Mouse (Mus musculus) CH12.LX (cell line): ENCODE measurements around the gene Slc22a16. TPM values are rescaled to one million over a fixed set of nuclear protein-coding genes. Genes with fewer than 3 reads are reported as not detected.

Experiments
- DNase-seq: peaks from one replicate; pipeline ENCODE4 v3.0.0-alpha.2; 2013; ENCODE audit errors: extremely low read depth
- H3K27ac ChIP-seq: 2 replicates; pipeline ENCODE4 v1.5.1; 2012; ENCODE audit warnings: low read depth, mild to moderate bottlenecking, control low read depth, moderate library complexity; ENCODE audit not compliant: insufficient read depth
- H3K27me3 ChIP-seq: replicated peaks from 2 replicates; pipeline ENCODE3; 2012; ENCODE audit warnings: inconsistent platforms
- H3K36me3 ChIP-seq, 2 experiments: replicated peaks in 1 of 2; 2 replicates each; pipeline versions ENCODE3 to v1.6.1; 2012; ENCODE audit warnings: inconsistent platforms in 1 of 2, low read length in 1 of 2, mild to moderate bottlenecking in 1 of 2, mixed read lengths in 1 of 2, moderate library complexity in 1 of 2; ENCODE audit not compliant: control insufficient read depth in 1 of 2, insufficient read depth in 1 of 2
- H3K4me1 ChIP-seq, 2 experiments: 2 replicates each; pipeline ENCODE4 v1.6.1; 2012; ENCODE audit warnings: inconsistent platforms in 1 of 2, moderate library complexity in 1 of 2; ENCODE audit not compliant: insufficient read depth in 2 of 2, control insufficient read depth in 1 of 2
- H3K4me2 ChIP-seq: 2 replicates; pipeline ENCODE4 v1.6.1; 2012; ENCODE audit warnings: low read depth, mild to moderate bottlenecking, control low read depth; ENCODE audit not compliant: poor library complexity, insufficient read depth, severe bottlenecking
- H3K4me3 ChIP-seq, 3 experiments: fragments of 150-350 bp in 1 of 3; sonication (generic) in 1 of 3; replicated peaks in 1 of 3; 2 replicates each; pipeline versions ENCODE3 to v1.5.1; 2011 to 2012; ENCODE audit warnings: low read depth in 2 of 3, low read length in 2 of 3, mild to moderate bottlenecking in 2 of 3, moderate library complexity in 2 of 3, control low read depth in 1 of 3, improper control_type of control experiment in 1 of 3, inconsistent platforms in 1 of 3, mixed read lengths in 1 of 3; ENCODE audit not compliant: poor library complexity in 1 of 3
- H3K79me2 ChIP-seq: replicated peaks from 2 replicates; pipeline ENCODE4 v1.6.1; 2012; ENCODE audit warnings: mild to moderate bottlenecking, moderate library complexity; ENCODE audit not compliant: control insufficient read depth, poor library complexity, insufficient read depth, severe bottlenecking; ENCODE audit errors: extremely low read depth
- H3K9ac ChIP-seq: 2 replicates; pipeline ENCODE4 v1.6.1; 2012; ENCODE audit warnings: low read depth, mild to moderate bottlenecking, control low read depth, moderate library complexity; ENCODE audit not compliant: insufficient read depth
- H3K9me3 ChIP-seq: replicated peaks from 2 replicates; pipeline ENCODE3; 2012; ENCODE audit warnings: low read length, inconsistent platforms, mixed read lengths
- CHD1 ChIP-seq: IDR thresholded peaks from 2 replicates; pipeline ENCODE4 v1.6.1; 2012; ENCODE audit warnings: low read depth, low read length, improper control_type of control experiment, inconsistent platforms
- CHD2 ChIP-seq: IDR thresholded peaks from 2 replicates; pipeline ENCODE4 v1.6.1; 2011; ENCODE audit warnings: low read length, improper control_type of control experiment
- CTCF ChIP-seq, 2 experiments: IDR thresholded peaks in 1 of 2; conservative IDR thresholded peaks in 1 of 2; 2 replicates each; pipeline ENCODE4 v1.5.1; 2011 to 2012; ENCODE audit warnings: low read depth in 2 of 2, low read length in 2 of 2, improper control_type of control experiment in 1 of 2, inconsistent platforms in 1 of 2, mild to moderate bottlenecking in 1 of 2, moderate library complexity in 1 of 2
- E2F4 ChIP-seq: IDR thresholded peaks from 2 replicates; pipeline ENCODE4 v1.6.1; 2011; ENCODE audit warnings: low read depth, low read length, improper control_type of control experiment; ENCODE audit not compliant: insufficient replicate concordance
- GABPA ChIP-seq: IDR thresholded peaks from 2 replicates; pipeline ENCODE4 v1.6.1; 2012; ENCODE audit warnings: low read depth, low read length, improper control_type of control experiment, inconsistent platforms; ENCODE audit not compliant: insufficient replicate concordance
- KAT2A ChIP-seq: IDR thresholded peaks from 2 replicates; pipeline ENCODE4 v1.6.1; 2012; ENCODE audit warnings: low read length, improper control_type of control experiment, inconsistent platforms; ENCODE audit not compliant: insufficient replicate concordance
- MAFK ChIP-seq: IDR thresholded peaks from 2 replicates; pipeline ENCODE4 v1.6.1; 2011; ENCODE audit warnings: low read length, improper control_type of control experiment; ENCODE audit not compliant: insufficient replicate concordance
- MEF2A ChIP-seq: IDR thresholded peaks from 2 replicates; pipeline ENCODE4 v1.6.1; 2014; ENCODE audit warnings: low read depth, mild to moderate bottlenecking, inconsistent platforms, low read length, improper control_type of control experiment, borderline replicate concordance
- NRF1 ChIP-seq: IDR thresholded peaks from 2 replicates; pipeline ENCODE4 v1.6.1; 2014; ENCODE audit warnings: low read depth, mild to moderate bottlenecking, inconsistent platforms, low read length, improper control_type of control experiment, moderate library complexity
- PAX5 ChIP-seq: IDR thresholded peaks from 2 replicates; pipeline ENCODE4 v1.6.1; 2012; ENCODE audit warnings: low read length, inconsistent platforms, mixed read lengths
- POLR2A ChIP-seq: IDR thresholded peaks from 2 replicates; pipeline ENCODE4 v1.6.1; 2011; ENCODE audit warnings: low read depth, mild to moderate bottlenecking, improper control_type of control experiment, low read length
- POLR2AphosphoS2 ChIP-seq: IDR thresholded peaks from 2 replicates; pipeline ENCODE4 v1.6.1; 2011; ENCODE audit warnings: low read depth, low read length, improper control_type of control experiment
- RAD21 ChIP-seq: IDR thresholded peaks from 2 replicates; pipeline ENCODE4 v1.6.1; 2011; ENCODE audit warnings: low read depth, mild to moderate bottlenecking, low read length, improper control_type of control experiment, moderate library complexity
- RCOR1 ChIP-seq: conservative IDR thresholded peaks from 2 replicates; pipeline ENCODE4 v1.6.1; 2012; ENCODE audit warnings: low read depth, mild to moderate bottlenecking, inconsistent platforms, low read length, improper control_type of control experiment
- SIN3A ChIP-seq: IDR thresholded peaks from 2 replicates; pipeline ENCODE4 v1.6.1; 2012; ENCODE audit warnings: low read length, improper control_type of control experiment, inconsistent platforms
- SMC3 ChIP-seq: IDR thresholded peaks from 2 replicates; pipeline ENCODE4 v1.6.1; 2011; ENCODE audit warnings: low read depth, low read length, improper control_type of control experiment
- TBP ChIP-seq: conservative IDR thresholded peaks from 2 replicates; pipeline ENCODE4 v1.6.1; 2011; ENCODE audit warnings: low read depth, low read length, improper control_type of control experiment
- USF1 ChIP-seq: IDR thresholded peaks from 2 replicates; pipeline ENCODE4 v1.6.1; 2014; ENCODE audit warnings: low read depth, mild to moderate bottlenecking, inconsistent platforms, low read length, improper control_type of control experiment
- ZC3H11A ChIP-seq: IDR thresholded peaks from 2 replicates; pipeline ENCODE4 v1.6.1; 2012; ENCODE audit warnings: low read depth, mild to moderate bottlenecking, inconsistent platforms, low read length, improper control_type of control experiment
- ZKSCAN1 ChIP-seq: IDR thresholded peaks from 2 replicates; pipeline ENCODE4 v1.6.1; 2012; ENCODE audit warnings: low read depth, inconsistent platforms, low read length, improper control_type of control experiment, borderline replicate concordance
- ZNF384 ChIP-seq: IDR thresholded peaks from 2 replicates; pipeline ENCODE4 v1.6.1; 2012; ENCODE audit warnings: low read depth, low read length, improper control_type of control experiment, inconsistent platforms
- dilution Hi-C: fragments of 300-500 bp; cut with MboI; formaldehyde crosslinking; loops from 2 replicates; pipeline ENCODE4 v1.14.3; 2020; ENCODE audit warnings: low sequenced_read_pairs; ENCODE audit not compliant: extremely low pct_unique_long_range_greater_than_20kb, extremely low pct_ligation_motif_present
- in situ Hi-C: fragments of 300-500 bp; cut with MboI; formaldehyde crosslinking; loops from 3 replicates; pipeline ENCODE4 v1.14.3; 2019; ENCODE audit warnings: low sequenced_read_pairs, low pct_ligation_motif_present, low pct_unique_long_range_greater_than_20kb, mixed read lengths
- polyA plus RNA-seq: library from polyadenylated mRNA; unstranded; fragments of >175 nt; gene quantifications from 2 replicates; pipeline ENCODE4 v1.2.1, GENCODE M21; 2012; ENCODE audit warnings: low read depth; ENCODE audit not compliant: insufficient read length
- total RNA-seq, 2 experiments: library from RNA; depleted of rRNA; stranded (reverse); fragments of 300-350 nt in 1 of 2; fragments of >200 nt in 1 of 2; gene quantifications; 2 replicates each; pipeline ENCODE4 v1.2.3; 2012 to 2014

The Slc22a16 gene
- total RNA-seq (2012; rRNA removed) (not detected in 2 replicates), total RNA-seq (2014; rRNA removed) (not detected in 2 replicates), polyA plus RNA-seq (not detected in 2 replicates)

- dilution Hi-C loops: no loop called here
- no peaks in the 10 kb centered on the region for H3K27me3 ChIP-seq
- DNase-seq: no peak
- no peak within 1 kb of the TSS for H3K27ac ChIP-seq
- TF ChIP-seq SIN3A (no peak), KAT2A (no peak), MAFK (no peak), NRF1 (no peak), CTCF (conservative IDR thresholded peaks at IDR 0.05 in 1 of 2, IDR thresholded peaks at IDR 0.05 in 1 of 2; ENCODE audit: low read depth in 2 of 2, low read length in 2 of 2) (no peak), PAX5 (no peak), ZNF384 (no peak)
- H3K9me3 ChIP-seq: no peaks in the 10 kb centered on the region
- in situ Hi-C loops: no loop called here
- H3K4me2 ChIP-seq: no peak within 1 kb of the TSS
- H3K4me1 ChIP-seq: 0 out of 4 replicates have a peak, but pooled peaks cover 3 to 4% of the 10 kb centered on the region in 2 experiments
- H3K9ac ChIP-seq: no peak within 1 kb of the TSS
- no peaks in the 10 kb centered on the region for H3K36me3 ChIP-seq
- H3K79me2 ChIP-seq: no peaks in the 10 kb centered on the region
- H3K4me3 ChIP-seq: no peak within 1 kb of the TSS
These were observed at the start of gene Slc22a16 for GRCm38 (mm10) chr10:40570036-40570435. Slc22a16 (plus strand) TSS chr10:40570336.

GRCm38 (mm10) chr10:40521579-40521978 lies 48.6 kb upstream of the Slc22a16 start:
- Histone ChIP-seq H3K27me3 (no peaks in the 10 kb centered on the region), H3K4me2 (no peak overlapping the region), H3K9ac (no peak overlapping the region), H3K4me1 (peaks cover 0 to 24% of the 10 kb centered on the region in 2 experiments; a peak in 2 of 4 replicates), H3K79me2 (no peaks in the 10 kb centered on the region), H3K27ac (no peak overlapping the region), H3K9me3 (no peaks in the 10 kb centered on the region)
- no peak for DNase-seq
- in situ Hi-C loops: loop anchor here (10.0 to 25.0 kb wide), 2 partner anchors 159 to 467 kb away; no protein-coding TSS in a partner anchor
- TF ChIP-seq TBP (no peak), POLR2A (no peak), GABPA (no peak), SIN3A (no peak), RCOR1 (no peak), E2F4 (no peak), CHD2 (no peak), MEF2A (no peak), KAT2A (no peak), CHD1 (no peak), SMC3 (no peak), RAD21 (no peak), PAX5 (no peak), USF1 (no peak), POLR2AphosphoS2 (no peak), ZKSCAN1 (no peak), ZC3H11A (no peak)
- TF ChIP-seq, all 38 proteins: peak for 0
- Histone ChIP-seq H3K36me3 (no peaks in the 10 kb centered on the region), H3K4me3 (no peak overlapping the region)
- dilution Hi-C loops: no loop called here
